Mouse (Mus musculus): ENCODE data around the gene Tet3.

DNA sequence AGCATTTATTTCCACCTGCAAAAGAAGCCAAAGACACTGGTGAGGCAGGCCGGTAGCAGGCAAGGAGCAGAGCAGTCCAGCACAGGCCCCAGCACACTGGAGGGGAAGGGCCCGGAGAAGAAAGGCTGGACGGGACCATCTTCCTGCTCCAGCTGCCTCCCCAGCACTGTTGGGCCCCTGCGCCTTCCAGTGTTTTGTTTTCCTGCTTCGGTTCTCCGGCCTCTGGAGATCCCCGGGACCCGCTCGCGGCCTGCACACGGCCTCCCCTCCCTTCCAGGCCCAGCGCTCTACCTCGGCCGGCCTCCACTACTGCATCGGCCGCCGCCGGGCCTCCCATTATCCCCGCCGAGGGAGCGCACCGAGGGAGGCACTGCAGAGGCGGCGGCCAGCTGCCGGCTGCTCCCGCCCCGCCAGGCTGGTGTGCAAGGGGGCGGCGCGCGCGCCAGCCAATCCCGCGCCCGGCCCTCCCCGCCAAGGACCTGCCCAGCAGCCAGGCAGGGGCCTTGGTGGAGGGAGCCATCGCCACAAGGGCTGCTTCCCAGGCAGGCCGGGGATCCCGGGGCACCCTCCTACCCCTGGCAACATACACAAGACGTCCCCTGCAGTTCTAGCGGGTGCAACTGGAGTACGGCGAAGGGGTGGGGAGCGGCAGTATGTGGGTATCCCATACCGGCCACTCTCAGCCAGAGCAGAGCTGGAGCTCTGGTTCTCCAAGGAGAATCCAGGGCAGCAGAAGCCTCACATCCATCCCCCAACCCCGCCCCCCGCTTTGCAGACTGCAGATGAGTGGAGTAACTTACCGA is 17.4 kb downstream of the Tet3 start:
- TF ChIP-seq GATA1 (IDR thresholded peaks at IDR 0.05; ENCODE audit: low read length) (no peak), TAL1 (IDR thresholded peaks at IDR 0.05; ENCODE audit: low read length) (no peak)
